Mouse (Mus musculus): ENCODE data around the gene Fam83c. TPM values are rescaled to one million over a fixed set of nuclear protein-coding genes. Genes with fewer than 3 reads are reported as not detected.
"Not testable (repeated sequence)": the region's sequence is repeated elsewhere in the genome, so short reads cannot be mapped to it uniquely, and the experiment has no call there.

Fam83c gene
- total RNA-seq, 1 experiment from 2014 or later = not detected

DNA sequence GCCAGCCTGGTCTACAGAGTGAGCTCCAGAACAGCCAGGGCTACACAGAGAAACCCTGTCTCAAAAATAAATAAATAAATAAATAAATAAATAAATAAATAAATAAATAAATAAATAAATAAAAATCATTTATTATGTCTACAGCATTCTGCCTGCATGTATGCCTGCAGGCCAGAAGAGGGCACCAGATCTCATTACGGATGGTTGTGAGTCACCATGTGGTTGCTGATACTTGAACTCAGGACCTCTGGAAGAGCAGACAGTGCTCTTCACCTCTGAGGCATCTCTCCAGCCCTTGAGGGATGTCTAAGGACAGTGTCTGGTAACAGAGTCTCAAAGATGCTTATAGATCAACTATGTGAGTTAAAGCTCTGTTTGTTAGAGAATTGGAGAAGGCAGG, 2.6 kb downstream of the Fam83c start:
- not testable (repeated sequence) for ATAC-seq (replicated peaks; ENCODE audit: insufficient number of reproducible peaks, low FRiP score, low TSS enrichment, poor library complexity, severe bottlenecking)

DNA sequence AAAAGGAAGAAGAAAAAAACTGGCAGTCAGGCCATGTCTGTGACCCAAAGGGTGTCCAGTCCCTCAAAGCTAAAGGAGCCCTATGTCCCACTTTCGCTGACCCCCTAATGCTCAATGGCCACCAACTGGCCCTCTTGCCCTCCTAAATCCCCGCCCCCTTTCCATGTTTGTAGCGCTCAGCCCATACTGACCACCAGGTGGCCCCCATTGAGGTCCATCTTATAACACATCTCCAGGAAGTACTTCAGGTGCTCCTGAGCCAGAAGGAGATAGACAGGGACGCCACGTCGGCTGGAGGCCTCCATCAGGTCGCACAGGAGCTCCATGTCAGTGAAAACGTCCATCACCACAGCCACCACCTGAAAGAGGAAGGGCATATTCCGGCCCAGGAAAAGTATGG, 3.4 kb downstream of the Fam83c start:
- no peak for ATAC-seq (replicated peaks; ENCODE audit: insufficient number of reproducible peaks, low FRiP score, low TSS enrichment, poor library complexity, severe bottlenecking)

DNA sequence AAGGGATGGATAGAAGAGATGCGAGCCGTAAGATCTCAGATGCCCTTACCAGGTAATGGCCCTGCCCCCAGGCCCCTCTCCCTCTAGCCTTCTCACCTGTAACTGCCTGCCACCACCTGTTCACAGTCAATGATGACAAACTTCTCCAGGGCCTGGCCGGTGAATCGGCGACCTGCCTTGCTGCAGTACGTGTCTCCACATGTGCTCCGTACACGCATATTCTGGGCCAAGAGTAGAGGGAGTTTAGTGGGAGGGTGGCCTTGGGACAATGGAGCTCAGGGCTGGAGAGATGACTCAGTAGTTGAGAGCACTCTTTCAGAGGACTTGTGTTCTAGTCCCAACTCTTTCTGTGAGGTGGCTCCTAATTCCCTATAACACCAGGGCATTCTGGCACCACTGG, 3.8 kb downstream of the Fam83c start:
- ATAC-seq (replicated peaks; ENCODE audit: insufficient number of reproducible peaks, low FRiP score, low TSS enrichment, poor library complexity, severe bottlenecking) = no peak

DNA sequence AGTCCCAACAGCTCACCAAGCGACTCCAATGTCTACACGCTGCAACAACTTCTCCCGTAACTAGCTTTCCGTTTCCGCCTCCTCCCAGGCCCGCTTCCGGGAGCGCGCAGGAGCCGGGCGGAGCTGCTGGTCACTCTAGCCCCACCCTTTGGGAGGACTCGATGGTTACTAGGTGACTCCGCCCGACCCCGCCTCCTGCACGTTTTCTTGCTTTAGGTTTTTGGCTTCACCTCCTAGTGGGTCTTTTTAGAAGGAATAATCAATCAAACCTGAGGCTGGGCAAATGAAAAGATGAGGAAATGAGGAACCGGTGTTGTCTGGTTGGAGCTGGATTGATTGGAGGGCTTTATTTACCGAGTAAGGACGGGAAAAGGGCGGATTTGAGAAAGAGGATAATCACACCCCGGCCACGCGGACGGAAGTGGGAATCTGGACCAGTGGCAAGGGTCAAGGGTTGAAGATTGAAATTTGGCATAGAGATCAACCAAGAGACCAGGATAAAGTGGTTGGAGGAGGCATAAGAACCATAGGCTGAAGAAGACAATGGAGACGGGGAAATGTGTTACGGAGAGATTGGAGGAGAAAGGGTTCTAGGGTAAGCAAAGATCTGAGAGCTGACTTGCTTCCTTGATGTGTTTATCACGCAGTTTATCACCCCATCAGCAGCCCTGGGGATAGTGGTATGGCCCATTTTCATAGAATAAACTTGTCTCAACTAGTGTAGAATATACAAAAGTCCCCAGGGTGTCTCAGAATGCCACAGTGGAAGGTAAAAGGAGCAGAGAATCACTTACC, 7.8 kb downstream of the Fam83c start, which contains the start of gene Eif6:
Gene Eif6, minus strand, starts transcription at position 296 of the 795 bp plus-strand sequence.
- peak; percentile 92 for ATAC-seq (replicated peaks; ENCODE audit: insufficient number of reproducible peaks, low FRiP score, low TSS enrichment, poor library complexity, severe bottlenecking)

DNA sequence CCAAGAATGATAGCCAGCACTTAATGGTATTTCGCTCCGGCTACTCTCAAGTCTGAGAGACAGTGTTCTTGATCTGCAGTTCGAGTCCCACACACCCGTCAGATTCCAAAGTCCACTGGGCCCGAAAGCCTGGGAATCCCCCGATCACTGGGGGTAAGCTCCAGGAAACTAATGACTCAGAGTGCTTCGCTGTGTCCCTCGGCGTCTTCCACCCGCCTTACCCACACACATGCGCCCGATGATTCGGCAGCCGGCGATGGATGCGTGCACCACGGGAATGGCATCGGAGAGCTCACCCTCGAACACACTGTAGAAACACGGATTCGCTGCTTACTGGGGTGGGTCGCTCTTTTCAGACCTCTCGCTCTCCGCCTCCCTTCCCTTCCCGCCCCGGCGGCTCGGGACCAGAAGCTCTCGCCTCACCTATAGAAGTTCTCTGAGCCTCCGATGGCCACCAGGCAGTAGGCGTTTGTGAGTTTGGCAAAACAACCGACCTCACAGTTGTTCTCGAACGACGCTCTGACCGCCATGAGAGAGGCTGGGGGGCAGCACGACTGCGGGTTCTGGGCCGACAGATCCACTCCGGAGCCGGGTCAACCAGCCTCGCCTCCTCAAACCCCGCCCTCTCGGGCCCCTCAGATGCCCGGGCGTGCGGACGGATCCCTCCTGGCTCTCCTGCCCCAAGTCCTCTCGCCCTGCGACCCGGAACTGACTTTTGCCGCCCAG, 8.6 kb downstream of the Fam83c start:
- ATAC-seq (replicated peaks; ENCODE audit: insufficient number of reproducible peaks, low FRiP score, low TSS enrichment, poor library complexity, severe bottlenecking) = no peak; the same call in 1 of the 2 replicates

DNA sequence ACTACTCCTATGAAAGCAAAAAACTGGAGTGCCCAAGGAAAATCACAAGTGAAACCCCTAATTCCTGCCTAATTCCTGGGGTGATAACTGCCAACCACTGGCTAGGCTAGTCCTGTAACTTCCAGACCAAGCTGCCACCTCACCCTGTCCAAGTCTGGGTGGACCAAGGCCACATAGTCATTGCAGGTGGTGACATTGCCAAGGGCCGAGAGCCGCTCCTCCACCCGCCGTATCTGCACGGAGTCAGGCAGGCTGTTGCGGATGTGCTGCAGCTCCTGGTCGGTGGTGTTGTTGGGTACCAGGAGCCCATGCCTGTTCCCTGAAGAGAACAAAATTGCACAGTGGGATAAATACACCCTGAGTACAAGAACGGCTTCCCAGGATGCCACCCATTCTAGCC, 10.9 kb downstream of the Fam83c start:
- no peak for ATAC-seq (replicated peaks; ENCODE audit: insufficient number of reproducible peaks, low FRiP score, low TSS enrichment, poor library complexity, severe bottlenecking)

DNA sequence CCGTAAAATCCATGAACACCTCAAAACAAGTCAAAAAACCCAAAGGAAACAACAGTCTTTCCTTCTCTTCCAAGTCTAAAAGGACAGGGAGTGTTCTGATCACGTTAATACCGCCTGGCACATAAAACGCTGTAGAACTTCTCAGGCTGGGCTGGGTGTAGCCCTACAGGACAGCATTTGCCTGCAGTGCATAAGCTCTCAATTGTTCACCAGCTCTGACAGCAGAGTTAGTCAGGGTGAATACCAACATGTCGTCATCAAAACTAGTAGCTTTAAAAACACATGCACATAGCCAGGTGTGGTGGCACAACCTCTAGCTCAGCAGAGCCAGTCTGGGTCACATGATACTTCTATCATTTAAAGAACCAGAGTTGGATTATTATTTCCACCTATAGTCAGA, 13.9 kb downstream of the Fam83c start:
- no peak for ATAC-seq (replicated peaks; ENCODE audit: insufficient number of reproducible peaks, low FRiP score, low TSS enrichment, poor library complexity, severe bottlenecking)

DNA sequence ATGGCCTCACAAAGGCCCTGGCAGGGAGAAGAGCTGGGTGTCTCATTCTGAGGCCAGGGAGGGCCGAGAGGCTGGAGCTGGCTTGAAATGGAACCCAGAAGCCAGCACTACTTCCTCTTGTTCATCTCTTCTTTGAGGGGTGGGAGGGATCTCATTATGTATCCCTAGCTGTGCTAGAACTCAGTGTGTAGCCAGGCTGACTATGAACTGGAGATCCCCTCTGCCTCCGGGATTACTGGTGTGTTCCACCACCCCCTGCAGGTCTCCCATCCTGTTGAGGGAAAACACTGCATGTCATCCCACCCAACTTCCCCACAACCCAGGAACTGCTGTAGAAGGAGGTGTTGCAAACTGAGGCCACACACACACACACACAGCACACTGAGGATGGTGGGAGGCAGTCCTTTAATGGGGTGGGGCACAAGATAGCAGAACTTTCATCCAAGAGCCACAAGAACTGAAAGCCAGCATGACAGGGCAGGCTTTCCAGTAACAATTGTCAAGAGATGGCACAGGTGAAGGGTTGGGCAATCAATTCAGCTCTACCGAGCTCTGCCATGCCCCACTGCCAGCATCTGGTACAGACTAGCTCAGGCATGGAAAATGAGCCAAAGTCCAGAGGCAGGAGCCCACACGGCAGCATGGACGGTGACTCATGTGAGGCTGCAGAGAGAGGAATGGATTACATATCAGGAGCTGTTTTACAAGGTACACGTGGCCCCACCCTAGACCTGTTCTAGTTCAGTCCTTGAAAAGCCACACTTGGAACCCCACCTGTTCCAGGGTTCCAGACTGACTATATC, 15.0 kb downstream of the Fam83c start:
- ATAC-seq (replicated peaks; ENCODE audit: insufficient number of reproducible peaks, low FRiP score, low TSS enrichment, poor library complexity, severe bottlenecking) = peak; percentile 18; the same call in 1 of the 2 replicates

DNA sequence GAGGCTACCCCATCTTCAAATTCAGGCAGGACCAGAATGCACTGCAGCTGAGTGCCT, 15.4 kb downstream of the Fam83c start, which contains the start of gene BC029722:
Gene BC029722, minus strand, starts transcription at position 35 of the 57 bp plus-strand sequence.
- ATAC-seq (replicated peaks; ENCODE audit: insufficient number of reproducible peaks, low FRiP score, low TSS enrichment, poor library complexity, severe bottlenecking) = no peak

DNA sequence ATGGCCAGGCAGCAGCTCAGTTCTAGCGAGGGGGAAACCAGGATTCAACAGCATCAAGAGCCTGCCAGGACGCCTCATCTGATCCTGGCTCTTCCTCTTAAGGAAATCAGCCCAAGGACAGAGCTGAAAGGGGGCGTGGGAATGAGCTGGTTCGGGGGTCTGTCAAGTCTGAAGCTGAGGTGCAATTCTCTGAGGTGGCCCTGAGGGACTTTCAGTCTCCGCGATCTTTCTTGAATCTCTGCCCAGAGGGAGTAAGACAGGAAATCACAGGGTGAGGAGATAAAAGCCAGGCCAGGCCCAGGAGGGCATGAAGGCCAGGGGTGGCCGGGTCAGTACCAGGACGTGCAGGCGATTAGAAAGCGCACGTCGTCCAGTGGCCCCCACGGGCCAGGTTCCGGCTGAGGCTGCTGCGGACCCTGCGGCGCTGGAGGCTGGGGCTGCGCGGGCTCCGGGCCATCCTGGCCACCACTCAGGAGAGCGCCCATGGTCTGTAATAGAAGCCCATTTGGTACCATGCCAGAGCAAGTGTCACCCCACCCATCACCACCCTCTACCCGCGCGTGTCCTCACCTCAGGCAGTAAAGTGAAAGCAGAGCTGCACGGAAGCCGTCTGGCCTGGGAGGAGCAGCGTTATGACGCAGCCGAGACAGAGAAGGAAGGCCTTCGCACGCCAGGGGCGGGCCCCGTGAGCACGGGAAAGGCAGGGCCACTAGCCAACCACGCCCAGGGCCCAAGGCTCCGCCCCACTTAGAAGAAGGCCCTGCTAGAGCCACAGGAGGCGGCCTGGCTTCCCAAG, 15.9 kb downstream of the Fam83c start:
- peak; percentile 95 for ATAC-seq (replicated peaks; ENCODE audit: insufficient number of reproducible peaks, low FRiP score, low TSS enrichment, poor library complexity, severe bottlenecking)

DNA sequence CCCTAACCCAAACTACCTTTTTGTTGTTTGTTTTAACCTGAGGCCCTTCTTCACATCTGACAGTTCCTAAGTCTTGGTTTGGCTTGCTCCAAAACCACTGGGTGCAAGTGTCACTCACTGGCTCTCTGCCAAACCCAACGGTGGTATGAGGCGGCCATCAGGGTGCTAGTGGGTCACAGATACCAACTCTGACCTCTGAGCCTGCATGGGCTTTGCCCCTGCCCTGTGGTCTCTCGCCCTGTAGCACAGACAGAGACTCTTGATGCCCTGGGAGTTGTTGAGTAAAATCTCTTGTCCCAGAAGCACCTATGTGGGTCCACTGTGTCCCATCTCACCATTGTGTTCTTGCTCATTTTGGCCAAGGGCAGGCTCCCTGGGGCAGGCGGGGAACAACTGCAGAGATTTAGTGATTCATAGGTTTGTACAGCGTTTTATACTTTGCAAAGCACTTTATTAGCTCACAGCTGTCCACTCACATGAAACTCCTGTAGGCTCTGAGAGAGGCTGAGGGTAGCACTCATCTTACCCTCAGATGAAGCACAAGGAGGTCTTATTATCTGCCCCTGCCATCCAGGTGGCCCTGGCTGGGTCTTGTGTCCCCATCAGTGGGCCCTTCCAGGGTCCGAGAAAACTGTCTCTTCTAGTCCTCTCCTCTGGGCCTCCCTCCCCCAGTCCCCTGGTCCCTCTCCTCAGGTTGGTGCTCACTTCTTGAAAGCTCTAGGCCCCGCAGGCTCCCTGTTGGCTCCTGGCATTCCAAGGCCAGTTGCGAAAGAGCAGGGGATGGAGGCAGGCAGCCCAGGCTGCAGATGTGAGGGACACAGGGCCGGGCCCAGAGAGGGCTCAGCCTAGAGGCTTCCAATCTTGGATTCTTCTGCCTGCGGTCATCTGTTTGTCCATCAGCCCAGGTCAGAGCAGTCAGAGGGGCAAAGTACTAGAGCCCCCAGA, 17.1 kb downstream of the Fam83c start:
- ATAC-seq (replicated peaks; ENCODE audit: insufficient number of reproducible peaks, low FRiP score, low TSS enrichment, poor library complexity, severe bottlenecking) = no peak

DNA sequence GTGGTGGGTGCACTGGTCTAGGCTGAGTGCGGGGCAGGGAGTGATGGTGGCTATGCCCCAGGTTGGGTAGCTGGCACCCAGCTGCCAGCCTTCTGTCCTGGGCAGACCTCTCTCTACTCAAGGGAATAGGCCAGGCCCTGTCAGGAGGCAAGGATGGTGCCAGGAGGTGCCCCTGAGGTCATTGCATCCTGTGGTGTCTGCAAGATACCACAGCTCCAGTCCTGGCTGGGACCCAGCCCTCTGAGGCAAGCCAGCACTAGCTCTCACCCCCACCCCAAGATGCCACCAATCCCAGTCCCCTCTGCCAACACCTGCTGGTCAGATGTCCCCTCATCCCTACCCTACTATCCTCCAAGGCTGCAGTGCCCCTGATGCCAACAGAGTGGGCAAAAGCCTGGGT, 18.5 kb downstream of the Fam83c start:
- no peak for ATAC-seq (replicated peaks; ENCODE audit: insufficient number of reproducible peaks, low FRiP score, low TSS enrichment, poor library complexity, severe bottlenecking)

DNA sequence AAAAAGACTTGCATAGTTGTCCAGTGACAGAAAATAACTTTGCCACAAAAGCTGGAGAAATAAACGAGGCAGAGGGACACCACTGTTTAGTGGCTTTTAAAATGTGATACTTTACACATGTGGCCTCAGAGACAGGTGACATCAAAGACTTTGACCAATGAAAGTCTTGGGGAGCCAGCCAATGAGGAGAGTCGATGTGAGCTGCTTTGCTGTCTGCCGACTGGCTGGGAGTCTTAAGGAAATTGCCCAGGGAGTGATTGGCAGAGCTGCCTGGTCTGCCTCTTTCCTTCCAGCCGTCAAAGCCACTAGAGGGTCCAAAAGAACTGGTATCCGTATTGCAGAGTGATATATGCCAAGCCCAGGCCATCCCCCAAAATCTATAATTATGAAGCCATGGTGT, 19.8 kb downstream of the Fam83c start:
- no peak for ATAC-seq (replicated peaks; ENCODE audit: insufficient number of reproducible peaks, low FRiP score, low TSS enrichment, poor library complexity, severe bottlenecking)

DNA sequence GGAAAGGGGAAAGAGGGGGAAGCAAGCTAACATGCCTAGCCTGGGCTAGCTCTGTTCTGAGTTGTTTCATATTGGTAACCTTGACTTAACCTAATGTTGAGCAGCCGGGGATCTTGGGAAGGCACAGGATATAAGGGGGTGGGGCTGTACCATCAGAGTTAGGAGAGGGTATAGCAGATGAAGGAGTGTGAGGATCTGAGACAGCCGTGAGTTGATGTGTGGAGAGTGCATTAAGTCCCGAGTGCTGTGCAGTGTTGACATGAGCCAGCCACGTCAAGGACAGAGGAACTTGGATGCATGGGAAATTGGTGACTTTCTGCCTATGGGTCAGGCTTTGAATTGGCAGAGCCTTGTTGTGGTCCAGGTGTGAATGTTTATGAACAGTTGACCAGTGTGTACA, 22.0 kb downstream of the Fam83c start:
- ATAC-seq (replicated peaks; ENCODE audit: insufficient number of reproducible peaks, low FRiP score, low TSS enrichment, poor library complexity, severe bottlenecking) = no peak

DNA sequence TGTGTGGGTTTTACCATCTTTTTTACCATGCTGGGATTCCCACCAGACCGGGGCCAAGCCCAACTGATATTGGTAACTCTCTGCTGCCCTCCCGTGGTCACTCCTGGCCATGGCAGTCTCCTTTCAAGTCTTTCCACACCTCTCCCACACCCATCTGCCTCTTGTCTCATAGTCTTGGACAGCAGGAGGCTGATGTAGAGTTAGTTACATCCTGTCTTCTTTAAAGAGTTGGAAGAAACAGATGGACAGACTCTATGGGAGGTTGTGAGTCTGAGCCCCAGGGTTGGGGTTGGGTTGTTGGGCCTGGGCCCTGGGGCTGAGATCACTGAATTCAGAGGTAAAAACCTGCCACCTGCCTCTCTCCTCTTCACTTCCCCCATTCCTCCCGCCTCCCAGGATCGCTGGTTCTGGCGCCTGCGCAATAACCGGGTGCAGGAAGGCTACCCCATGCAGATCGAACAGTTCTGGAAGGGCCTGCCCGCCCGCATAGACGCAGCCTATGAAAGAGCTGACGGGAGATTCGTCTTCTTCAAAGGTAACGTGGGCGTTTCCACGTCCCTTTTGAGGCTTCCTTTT, 22.7 kb downstream of the Fam83c start:
- ATAC-seq (replicated peaks; ENCODE audit: insufficient number of reproducible peaks, low FRiP score, low TSS enrichment, poor library complexity, severe bottlenecking) = peak; percentile 62; the same call in 1 of the 2 replicates

DNA sequence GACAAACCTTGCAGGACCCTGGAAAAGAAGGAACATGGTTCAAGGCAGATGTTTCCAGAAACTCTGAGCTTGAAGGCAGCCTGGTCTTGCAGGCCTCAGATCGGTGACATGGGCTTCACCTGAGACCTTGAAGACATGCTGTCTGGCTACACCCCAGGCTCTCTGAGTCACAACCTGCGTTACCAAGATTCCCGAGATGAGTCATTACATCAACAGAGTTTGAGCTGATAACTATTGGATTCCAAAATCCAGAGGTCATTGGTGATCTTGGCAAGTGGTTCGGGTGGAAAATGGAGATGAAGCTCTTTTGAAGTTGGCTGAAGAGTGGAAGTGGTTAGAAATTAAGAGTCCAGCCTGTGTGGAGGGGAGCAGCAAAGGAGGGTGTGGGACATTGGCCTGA, 25.0 kb downstream of the Fam83c start:
- no peak for ATAC-seq (replicated peaks; ENCODE audit: insufficient number of reproducible peaks, low FRiP score, low TSS enrichment, poor library complexity, severe bottlenecking)

DNA sequence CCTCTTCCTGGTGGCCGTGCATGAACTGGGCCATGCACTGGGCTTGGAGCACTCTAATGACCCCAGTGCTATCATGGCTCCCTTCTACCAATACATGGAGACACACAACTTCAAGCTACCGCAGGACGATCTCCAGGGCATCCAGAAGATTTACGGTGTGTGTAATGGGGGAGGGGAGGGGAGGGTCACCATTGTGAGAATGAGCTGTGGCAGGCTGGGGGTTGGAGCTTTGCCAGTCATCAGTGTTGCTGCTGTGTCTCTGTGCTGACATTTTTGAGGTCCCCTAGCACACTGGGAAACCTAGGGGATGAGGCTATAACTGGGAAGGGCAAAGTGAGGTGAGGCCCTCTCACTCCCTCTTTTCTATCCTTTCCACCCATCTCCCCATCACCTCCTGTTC, 27.2 kb downstream of the Fam83c start:
- no peak for ATAC-seq (replicated peaks; ENCODE audit: insufficient number of reproducible peaks, low FRiP score, low TSS enrichment, poor library complexity, severe bottlenecking)

DNA sequence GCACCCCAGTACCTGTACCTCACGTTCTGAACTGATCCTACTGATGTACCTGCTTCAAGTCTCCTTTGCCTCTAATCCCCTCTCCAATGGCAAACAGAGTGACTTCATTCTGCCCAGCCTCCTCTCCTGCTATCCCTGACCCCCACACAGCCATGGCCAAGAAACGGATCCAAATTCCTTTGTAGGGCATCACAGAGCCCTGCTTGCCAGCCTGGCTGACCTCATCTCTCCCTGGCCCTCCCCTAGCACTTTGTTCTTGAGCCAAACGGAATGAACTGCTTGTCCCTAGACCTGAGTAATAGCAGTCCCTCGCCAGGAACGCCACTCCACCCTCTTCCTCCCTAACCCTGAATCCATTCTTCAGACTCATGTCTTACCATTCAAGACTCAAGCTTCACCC, 28.1 kb downstream of the Fam83c start:
- no peak for ATAC-seq (replicated peaks; ENCODE audit: insufficient number of reproducible peaks, low FRiP score, low TSS enrichment, poor library complexity, severe bottlenecking)

Data from monocyte, adult 5-6 weeks (primary cell).